Mouse (Mus musculus) heart, postnatal 0 days (tissue): ENCODE measurements around the gene Pla2g12b. TPM values are rescaled to one million over a fixed set of nuclear protein-coding genes. Genes with fewer than 3 reads are reported as not detected.

Experiments used
- ATAC-seq: fragments of 200-750 bp; cut with Nextera tagmentation; 2 replicates; pipeline ENCODE4 v1.8.0; 2017; ENCODE audit warnings: low read depth, moderate number of reproducible peaks, moderate library complexity; ENCODE audit not compliant: insufficient read depth
- DNase-seq: peaks from one replicate; pipeline ENCODE4 v3.0.0-alpha.2; 2016; ENCODE audit warnings: low spot score
- H3K27ac ChIP-seq: fragments of 300-500 bp; sonication (generic); 2 replicates; pipeline ENCODE4 v1.5.1; 2014; ENCODE audit warnings: low read depth, mild to moderate bottlenecking
- H3K27me3 ChIP-seq: fragments of 300-500 bp; sonication (generic); 2 replicates; pipeline ENCODE4 v1.6.1; 2014; ENCODE audit warnings: low read length, mixed read lengths; ENCODE audit not compliant: control insufficient read depth, insufficient read depth
- H3K36me3 ChIP-seq: fragments of 300-500 bp; sonication (generic); replicated peaks from 2 replicates; pipeline ENCODE4 v1.6.1; 2014; ENCODE audit warnings: low read length, mixed read lengths; ENCODE audit not compliant: control insufficient read depth, insufficient read depth
- H3K4me1 ChIP-seq: fragments of 300-500 bp; sonication (generic); 2 replicates; pipeline ENCODE4 v1.6.1; 2014; ENCODE audit warnings: antibody characterized with exemption; ENCODE audit not compliant: control insufficient read depth, insufficient read depth
- H3K4me2 ChIP-seq: fragments of 300-500 bp; sonication (generic); 2 replicates; pipeline ENCODE4 v1.6.1; 2014; ENCODE audit warnings: low read depth, mild to moderate bottlenecking, low read length, moderate library complexity
- H3K4me3 ChIP-seq: fragments of 300-500 bp; sonication (generic); 2 replicates; pipeline ENCODE4 v1.5.1; 2014; ENCODE audit warnings: low read depth, low read length
- H3K9ac ChIP-seq: fragments of 300-500 bp; sonication (generic); replicated peaks from 2 replicates; pipeline ENCODE4 v1.6.1; 2014; ENCODE audit warnings: low read depth, low read length, mixed read lengths
- H3K9me3 ChIP-seq: fragments of 300-500 bp; sonication (generic); replicated peaks from 2 replicates; pipeline ENCODE4 v1.6.1; 2016; ENCODE audit warnings: low read length; ENCODE audit not compliant: control insufficient read depth
- CTCF ChIP-seq: IDR thresholded peaks from 2 replicates; pipeline ENCODE4 v1.5.1; 2016; ENCODE audit warnings: antibody characterized with exemption, control low read depth, low read depth
- EP300 ChIP-seq: IDR thresholded peaks from 2 replicates; pipeline ENCODE4 v1.6.1; 2016; ENCODE audit warnings: antibody characterized with exemption, low read depth
- WGBS: fragments of 180-500 bp; shearing (Covaris S2); extraction: QIAGEN DNeasy Blood & Tissue Kit; methylation state at CpG from one replicate; pipeline ENCODE4 v1.1.7; 2014; 5-methylcytosine and 5-hydroxymethylcytosine counted together
- polyA plus RNA-seq: library from polyadenylated mRNA; unstranded; fragments of >200 nt; fragmentation: Nextera tagmentation; extraction: Ambion mirVana; gene quantifications from 2 replicates; pipeline ENCODE4 v1.2.1, GENCODE M21; 2015
- total RNA-seq: library from RNA; depleted of rRNA; stranded (reverse); fragments of >200 nt; gene quantifications from 2 replicates; pipeline ENCODE4 v1.2.3, GENCODE M21; 2014; ENCODE audit warnings: low replicate concordance

Gene Pla2g12b
- total and polyA plus RNA-seq, 2 experiments from 2014 or later, result 0.20 TPM; not detected in 1

GRCm38 (mm10) chr10:59364551-59364950 lies 38.9 kb upstream of the Pla2g12b start:
- DNase-seq (no peak), ATAC-seq (no peak)
- Histone ChIP-seq H3K4me1 (no peaks in the 10 kb centered on the region), H3K4me2 (no peak overlapping the region), H3K9me3 (no peaks in the 10 kb centered on the region), H3K9ac (no peak overlapping the region), H3K36me3 (peaks cover 87% of the 10 kb centered on the region), H3K4me3 (no peak overlapping the region), H3K27ac (no peak overlapping the region), H3K27me3 (no peaks in the 10 kb centered on the region)
- TF ChIP-seq EP300 (no peak), CTCF (no peak)
- WGBS, result 88% methylated on average over 3 of the region's 3 CpGs

DNA sequence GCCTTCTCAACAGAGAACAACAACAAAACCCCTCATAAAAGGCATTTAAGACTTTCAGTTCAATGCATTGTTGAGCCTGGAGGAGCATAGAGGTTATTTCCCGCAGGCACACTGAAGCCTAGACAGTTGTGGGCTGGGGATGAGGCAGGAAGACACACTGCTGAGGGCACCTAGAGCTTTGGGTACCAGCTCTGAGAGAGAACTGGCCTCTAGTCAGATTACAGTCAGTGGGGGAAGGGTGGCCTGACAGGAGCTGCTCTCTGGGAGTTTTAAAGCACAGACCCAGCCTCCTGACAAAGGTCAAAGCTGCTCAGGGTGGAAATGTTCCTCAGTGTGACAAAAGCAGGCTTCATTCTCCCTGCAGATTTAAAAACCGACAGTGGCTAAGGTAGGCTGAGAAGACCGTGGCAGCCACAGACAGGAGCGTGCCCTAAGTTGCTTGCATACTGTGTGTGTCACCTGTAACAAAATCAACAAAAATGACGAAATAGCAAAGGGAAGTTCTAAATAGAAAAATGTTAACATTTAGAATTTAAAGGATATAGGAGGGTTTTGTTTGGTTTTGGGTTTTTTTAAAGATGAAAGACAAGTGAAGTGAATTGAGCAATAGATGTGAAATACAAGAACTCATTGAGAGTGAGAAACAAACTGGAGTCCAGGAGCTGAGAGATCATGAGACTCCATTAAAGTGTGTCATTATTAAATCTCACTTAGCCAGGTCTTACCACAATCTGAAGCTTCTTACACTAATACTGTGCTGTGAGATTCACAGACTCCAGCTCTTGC lies 37.5 kb upstream of the Pla2g12b start:
- Histone ChIP-seq H3K4me3 (no peak overlapping the region), H3K36me3 (peaks cover 89% of the 10 kb centered on the region), H3K9me3 (no peaks in the 10 kb centered on the region), H3K4me2 (no peak overlapping the region), H3K27ac (no peak overlapping the region), H3K9ac (no peak overlapping the region), H3K4me1 (no peaks in the 10 kb centered on the region), H3K27me3 (no peaks in the 10 kb centered on the region)
- WGBS, result 82% methylated on average over 5 of the region's 5 CpGs
- DNase-seq (no peak), ATAC-seq (no peak)
- no peak for TF ChIP-seq EP300
- TF ChIP-seq CTCF, result no peak

DNA sequence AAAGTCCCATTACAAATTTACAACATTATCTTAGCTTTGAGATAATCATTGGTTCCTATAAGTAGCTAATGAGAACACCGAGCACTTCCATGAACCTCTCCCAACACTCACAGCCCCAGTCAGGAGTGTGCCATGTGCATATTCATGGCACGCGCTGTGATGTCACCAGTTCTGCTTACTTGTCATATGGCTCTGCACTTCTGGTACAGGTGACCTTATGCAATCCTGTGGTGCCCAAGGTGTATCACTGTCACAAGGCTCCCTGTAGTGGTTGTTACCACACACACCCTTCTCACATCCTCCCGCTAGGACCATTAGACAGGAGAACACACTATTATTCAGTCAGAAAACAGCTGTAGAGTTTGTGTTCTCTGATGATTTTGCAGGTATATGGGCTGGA lies 36.7 kb upstream of the Pla2g12b start:
- Histone ChIP-seq H3K4me2 (no peak overlapping the region), H3K9ac (no peak overlapping the region), H3K4me1 (no peaks in the 10 kb centered on the region), H3K27ac (no peak overlapping the region), H3K4me3 (no peak overlapping the region), H3K36me3 (peaks cover 88% of the 10 kb centered on the region), H3K9me3 (no peaks in the 10 kb centered on the region), H3K27me3 (no peaks in the 10 kb centered on the region)
- WGBS, result 94% methylated on average over 4 of the region's 4 CpGs
- TF ChIP-seq EP300 (no peak), CTCF (no peak)
- ATAC-seq (no peak), DNase-seq (no peak)

GRCm38 (mm10) chr10:59367206-59367605 lies 36.3 kb upstream of the Pla2g12b start:
- TF ChIP-seq EP300 (no peak), CTCF (no peak)
- no peak for ATAC-seq
- Histone ChIP-seq H3K27me3 (no peaks in the 10 kb centered on the region), H3K9me3 (no peaks in the 10 kb centered on the region), H3K36me3 (peaks cover 87% of the 10 kb centered on the region), H3K27ac (no peak overlapping the region), H3K9ac (no peak overlapping the region), H3K4me2 (no peak overlapping the region), H3K4me3 (no peak overlapping the region), H3K4me1 (no peaks in the 10 kb centered on the region)
- WGBS, result 68% methylated on average over 4 of the region's 4 CpGs
- DNase-seq, result no peak

DNA sequence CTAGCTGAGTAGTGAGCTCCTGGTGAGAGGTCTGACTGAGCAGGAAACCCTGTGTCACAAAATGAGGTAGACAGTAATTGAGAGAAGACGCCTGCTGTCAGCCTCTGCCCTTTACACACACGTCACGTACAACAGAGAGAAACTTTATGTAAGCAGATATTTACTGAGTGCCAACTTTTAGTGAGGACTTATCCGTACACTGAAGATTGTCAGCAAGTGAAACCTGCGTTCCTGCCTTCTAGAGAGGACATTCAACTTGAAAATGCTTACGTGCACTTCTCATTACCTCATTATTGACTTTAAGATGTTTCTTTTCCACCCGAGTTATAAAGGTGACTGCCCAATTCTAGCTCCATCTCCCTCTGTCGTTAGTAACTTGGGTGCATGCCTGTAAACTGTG lies 34.7 kb upstream of the Pla2g12b start:
- H3K36me3 ChIP-seq, result peaks cover 87% of the 10 kb centered on the region
- H3K4me2 ChIP-seq, result no peak overlapping the region

GRCm38 (mm10) chr10:59369426-59369825 lies 34.0 kb upstream of the Pla2g12b start:
- H3K27ac ChIP-seq, result no peak overlapping the region
- no peak overlapping the region for H3K4me3 ChIP-seq
- DNase-seq (no peak), ATAC-seq (no peak)
- TF ChIP-seq CTCF, result no peak
- no peak for TF ChIP-seq EP300
- no peak overlapping the region for H3K4me2 ChIP-seq
- H3K36me3 ChIP-seq, result peaks cover 87% of the 10 kb centered on the region
- no peak overlapping the region for H3K9ac ChIP-seq
- H3K27me3 ChIP-seq, result no peaks in the 10 kb centered on the region
- no peaks in the 10 kb centered on the region for H3K9me3 ChIP-seq
- 84% methylated on average over 9 of the region's 9 CpGs for WGBS
- H3K4me1 ChIP-seq, result no peaks in the 10 kb centered on the region

More for the DNA sequence above, 34.7 kb upstream of the Pla2g12b start:
- H3K27me3 ChIP-seq, result no peaks in the 10 kb centered on the region
- H3K27ac ChIP-seq, result no peak overlapping the region
- no peaks in the 10 kb centered on the region for H3K9me3 ChIP-seq
- ATAC-seq, result no peak
- WGBS, result 88% methylated on average over 8 of the region's 8 CpGs
- H3K4me3 ChIP-seq, result no peak overlapping the region
- no peaks in the 10 kb centered on the region for H3K4me1 ChIP-seq
- DNase-seq, result no peak
- H3K9ac ChIP-seq, result no peak overlapping the region
- TF ChIP-seq CTCF (no peak), EP300 (no peak)
